Mouse (Mus musculus) heart, adult 2 months (tissue): ENCODE measurements around the gene Gmeb1.

ENCODE experiments used
- CTCF ChIP-seq: fragments of 200-600 bp; IDR thresholded peaks from 2 replicates; pipeline ENCODE4 v1.8.1; 2022; ENCODE audit warnings: antibody characterized with exemption, mild to moderate bottlenecking, moderate library complexity
- POLR2A ChIP-seq: fragments of 200-500 bp; IDR thresholded peaks from 2 replicates; pipeline ENCODE4 v1.6.1; 2011; ENCODE audit warnings: mild to moderate bottlenecking, low read depth, low read length, control low read depth; ENCODE audit not compliant: insufficient read depth

DNA sequence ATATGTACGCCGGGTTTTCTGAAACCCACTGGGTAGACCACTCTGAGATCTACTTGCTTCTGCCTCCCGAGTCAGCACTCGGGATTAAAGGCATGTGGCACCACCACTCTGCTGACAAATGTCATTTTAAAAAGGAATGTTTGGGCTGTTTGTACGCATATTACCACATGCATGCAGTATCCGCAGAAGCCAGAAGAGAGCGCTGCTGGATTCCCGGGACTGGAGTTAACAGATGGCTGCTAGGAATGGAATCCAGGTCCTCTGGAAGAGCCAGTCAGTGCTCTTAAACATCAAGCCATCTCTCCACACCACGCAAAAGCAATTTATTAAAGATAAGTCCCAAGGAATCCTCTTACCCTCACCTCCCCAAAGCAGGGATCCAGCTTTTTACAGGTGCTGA lies 80.7 kb downstream of the Gmeb1 start:
- TF ChIP-seq POLR2A (no peak), CTCF (peak; percentile 59)
